Mouse (Mus musculus) inflammation-experienced regulatory T-cells, adult 6 months (primary cell): Measurements from ENCODE around the gene Ercc2. TPM values are rescaled to one million over a fixed set of nuclear protein-coding genes. Genes with fewer than 3 reads are reported as not detected.

Experiments used
- ATAC-seq: one replicate; pipeline ENCODE4 v1.8.0; 2017
- polyA plus RNA-seq, 3 experiments: library from polyadenylated mRNA; unstranded; fragments of 100-300 nt; shearing (Covaris generic); gene quantifications; one replicate each; pipeline ENCODE4 v1.2.1; 2017

The Ercc2 gene
- 10 to 100 TPM in 2 of 3 experiments, 1 to 10 TPM in 1; 7.8 to 10.9 (median 10.8) TPM for polyA plus RNA-seq

- peak; percentile 100 for ATAC-seq
Measured at GRCm38 (mm10) chr7:19381377-19382165, at the start of gene Ercc2. Gene Ercc2, plus strand, starts transcription at chr7:19382010.

DNA sequence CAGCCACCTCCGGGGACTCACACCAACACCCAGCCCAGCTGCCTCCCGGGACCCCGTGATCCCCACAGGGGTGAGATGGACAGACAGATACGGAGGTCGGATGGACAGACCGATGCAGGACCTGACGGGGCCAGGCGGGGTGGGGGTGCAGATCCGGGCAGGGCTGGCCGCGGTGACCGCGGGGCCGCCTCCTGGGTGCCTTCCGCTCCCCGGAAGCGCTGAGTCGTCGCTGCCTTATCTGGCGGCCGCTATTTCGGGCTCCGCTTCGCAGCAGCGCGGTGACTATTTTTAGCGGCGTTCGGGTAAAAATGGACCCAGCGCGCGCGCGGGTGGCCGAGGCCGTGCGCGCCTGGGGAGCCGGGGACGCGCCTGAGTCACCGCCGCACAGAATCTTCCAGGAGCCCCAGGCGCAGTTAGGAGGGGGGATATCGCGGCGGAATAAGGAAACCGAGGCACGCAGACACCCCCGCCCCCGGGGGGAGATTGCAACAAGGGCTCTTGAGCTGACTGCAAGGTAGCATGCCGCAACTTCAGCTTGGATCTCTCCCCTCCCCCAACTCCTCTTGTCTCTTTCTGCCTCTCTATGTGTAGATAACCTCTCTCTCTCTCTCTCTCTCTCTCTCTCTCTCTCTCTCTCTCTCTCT, 49.0 kb upstream of the Ercc2 start:
- peak; percentile 95 for ATAC-seq

DNA sequence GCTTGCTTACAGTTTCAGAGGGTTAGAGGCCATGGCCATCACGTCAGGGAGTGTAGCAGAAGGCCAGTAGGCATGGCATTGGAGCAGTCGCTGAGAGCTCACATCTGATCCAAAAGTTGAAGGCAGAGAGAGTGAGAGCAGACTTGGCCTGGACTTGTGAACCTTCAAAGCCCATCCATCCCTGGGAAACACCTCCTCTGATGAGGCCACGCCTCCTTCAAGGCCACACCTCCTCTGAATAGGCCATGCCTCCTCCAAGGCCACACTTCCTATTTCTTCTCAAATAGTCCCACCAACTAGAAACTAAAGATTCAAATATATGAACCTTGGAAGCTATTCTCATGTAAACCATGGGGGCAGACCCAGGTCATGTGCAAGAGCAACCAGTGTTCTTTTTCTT, 46.2 kb upstream of the Ercc2 start:
- ATAC-seq, result no peak

- no peak for ATAC-seq
Measured at GRCm38 (mm10) chr7:19337122-19337521, 44.7 kb upstream of the Ercc2 start.

GRCm38 (mm10) chr7:19338060-19338459, 43.8 kb upstream of the Ercc2 start:
- no peak for ATAC-seq

DNA sequence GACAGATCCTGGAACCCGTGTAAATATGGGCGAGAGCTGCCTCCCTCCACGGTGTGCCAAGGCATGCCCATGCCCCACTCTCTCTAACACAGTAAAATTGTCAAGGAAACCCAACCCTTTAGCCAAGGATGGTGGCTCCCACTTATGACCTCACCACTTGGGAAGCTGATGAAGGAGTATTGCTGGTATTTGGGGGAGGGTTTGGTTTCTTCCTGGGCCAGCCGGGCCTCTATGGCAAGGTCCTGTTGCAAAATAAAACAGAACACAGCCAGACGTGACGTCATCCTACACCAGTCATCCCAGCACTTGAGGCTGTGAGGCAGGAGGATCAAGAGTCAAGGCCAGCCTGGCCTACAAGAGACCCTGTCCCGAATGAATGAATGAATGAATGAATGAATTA, 43.2 kb upstream of the Ercc2 start:
- no peak for ATAC-seq

DNA sequence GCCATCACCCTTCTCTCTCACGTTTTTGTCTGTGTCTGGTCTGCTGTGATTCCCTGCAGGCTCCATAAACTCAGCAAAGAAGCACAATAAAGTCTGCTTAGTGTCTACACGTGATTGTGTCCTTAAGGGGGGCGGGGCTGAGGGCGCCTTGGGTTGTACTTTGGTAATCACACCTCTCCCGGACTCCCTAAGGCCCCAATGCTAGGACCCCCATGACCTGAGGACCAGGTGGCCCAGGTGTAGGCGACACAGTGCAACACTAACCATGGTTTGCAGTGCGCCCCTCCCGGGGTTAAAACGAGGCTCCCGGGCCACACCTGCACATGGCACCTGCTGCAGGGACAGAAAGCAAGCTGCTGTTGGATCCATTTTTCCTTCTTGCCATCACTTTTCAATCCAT, 40.6 kb upstream of the Ercc2 start:
- no peak for ATAC-seq

GRCm38 (mm10) chr7:19341761-19342409, 39.9 kb upstream of the Ercc2 start:
- ATAC-seq, result no peak

GRCm38 (mm10) chr7:19342481-19343027, 39.3 kb upstream of the Ercc2 start:
- ATAC-seq, result no peak

DNA sequence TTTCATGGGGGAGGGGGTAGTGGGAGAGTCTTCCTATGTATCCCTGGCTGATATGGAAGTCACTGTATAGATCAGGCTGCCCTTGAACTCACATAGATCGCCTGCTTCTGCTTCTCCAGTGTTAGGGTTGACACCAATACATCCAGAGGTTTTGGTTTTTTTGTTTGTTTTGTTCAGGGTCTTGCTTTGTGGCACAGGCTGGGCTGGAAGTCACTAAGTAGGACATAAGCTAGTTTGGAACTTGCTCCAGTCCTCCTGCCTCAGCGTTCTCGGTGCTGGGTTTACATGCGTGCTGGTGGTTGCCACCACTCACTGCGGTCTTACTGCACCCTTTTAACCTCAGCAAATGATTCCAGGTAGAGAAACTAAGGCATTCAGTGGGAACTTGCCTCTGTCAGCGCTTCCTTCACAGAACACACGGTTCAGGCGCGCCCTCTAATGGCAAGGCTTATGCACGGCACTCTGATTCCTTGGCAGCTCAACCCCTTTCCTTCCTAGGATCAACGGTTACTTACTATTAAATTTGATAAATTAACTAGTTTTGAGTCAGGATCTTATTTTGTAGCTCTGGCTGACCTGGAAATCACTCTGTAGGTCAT, 38.5 kb upstream of the Ercc2 start:
- peak; percentile 23 for ATAC-seq

DNA sequence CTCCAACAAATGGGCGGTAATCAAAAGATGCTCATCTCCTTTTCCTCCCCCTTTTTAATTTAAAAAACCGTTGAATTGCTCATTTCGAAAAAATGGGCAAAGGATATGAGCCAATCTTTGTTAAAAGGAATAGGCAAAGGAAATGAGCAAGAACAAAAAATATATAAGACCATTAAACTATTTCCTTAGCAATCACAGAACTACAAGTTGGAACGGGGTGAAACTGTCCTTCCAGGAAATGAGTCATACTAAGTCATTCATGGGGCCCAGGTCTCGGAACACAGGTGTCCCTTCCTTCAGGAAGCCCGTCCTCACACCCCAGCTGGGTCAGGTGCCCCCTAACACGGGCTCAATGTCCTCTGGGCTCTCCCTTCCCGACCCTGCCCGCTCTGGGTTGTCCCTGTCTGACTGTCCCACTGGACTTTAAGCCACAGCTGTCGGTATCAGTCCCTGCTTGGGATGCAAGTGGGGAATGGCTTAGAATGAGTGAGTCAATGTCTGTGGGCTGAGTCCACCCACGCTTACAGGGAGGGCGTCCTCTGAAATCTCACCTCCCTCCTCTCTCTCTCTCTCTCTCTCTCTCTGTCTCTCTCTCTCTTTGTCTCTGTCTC, 37.5 kb upstream of the Ercc2 start, which contains the start of gene Ercc1:
TSS of gene Ercc1 (plus strand) at position 542 of the 611 bp plus-strand sequence.
- peak; percentile 10 for ATAC-seq

DNA sequence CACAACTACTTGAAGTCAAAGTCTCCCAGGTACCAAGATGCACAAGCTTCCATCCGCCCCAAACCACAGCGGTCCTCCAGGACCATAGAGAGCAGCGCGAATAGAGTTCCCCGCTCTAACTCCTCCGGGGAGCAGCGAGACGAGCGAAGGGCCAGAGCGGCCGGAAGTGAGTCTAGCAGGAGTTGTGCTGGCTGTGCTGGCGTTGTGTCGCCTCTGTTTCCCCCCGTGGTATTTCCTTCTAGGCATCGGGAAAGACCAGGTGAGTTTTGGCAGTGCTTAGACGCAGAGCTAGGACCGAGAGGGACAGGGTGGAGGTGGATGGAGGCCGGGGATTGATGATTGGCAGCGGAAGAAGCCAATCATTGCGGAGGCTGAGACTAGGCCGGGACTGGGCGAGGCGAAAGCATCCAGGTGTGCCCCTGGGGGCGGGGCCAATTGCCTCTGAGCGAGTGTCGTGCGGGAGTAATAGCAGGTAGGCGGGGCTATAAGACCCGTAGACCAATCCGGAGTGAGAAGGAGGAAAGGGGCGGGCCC, 36.8 kb upstream of the Ercc2 start:
- peak; percentile 87 for ATAC-seq

DNA sequence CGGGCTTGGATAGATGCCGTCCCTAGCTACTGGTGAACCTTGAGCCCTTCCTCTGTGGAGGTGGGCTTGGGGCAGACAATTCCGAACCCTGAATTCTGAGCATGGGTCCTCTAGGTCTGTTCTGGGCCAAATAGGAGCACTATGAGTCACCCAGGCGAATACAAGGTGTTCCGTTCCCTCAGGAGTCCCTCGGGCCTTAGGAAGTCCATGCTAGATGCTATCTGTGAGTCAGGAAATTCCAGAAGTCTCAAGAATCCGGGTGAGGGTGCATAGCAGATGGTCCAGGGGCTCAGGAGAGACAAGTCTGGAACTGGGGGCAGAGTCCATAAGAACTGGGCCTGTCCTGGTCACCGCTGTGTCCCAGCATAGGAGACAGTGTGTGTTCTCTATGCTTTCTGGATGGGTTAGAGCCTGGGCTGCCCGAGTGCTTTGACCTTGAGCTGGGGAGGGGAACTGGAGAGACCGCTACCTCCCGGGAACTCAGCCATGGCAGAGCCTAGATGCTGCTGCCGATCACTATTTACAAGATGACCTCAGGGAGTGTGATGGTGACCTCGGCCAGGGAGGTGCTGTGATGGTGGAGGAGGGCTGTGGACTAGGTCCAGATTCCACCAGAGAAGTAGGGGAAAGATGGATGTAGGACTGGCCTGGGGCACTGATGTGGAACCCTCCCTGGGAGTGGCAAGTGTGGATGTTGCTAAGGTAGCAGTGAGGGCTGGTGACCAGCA, 32.5 kb upstream of the Ercc2 start:
- no peak for ATAC-seq

DNA sequence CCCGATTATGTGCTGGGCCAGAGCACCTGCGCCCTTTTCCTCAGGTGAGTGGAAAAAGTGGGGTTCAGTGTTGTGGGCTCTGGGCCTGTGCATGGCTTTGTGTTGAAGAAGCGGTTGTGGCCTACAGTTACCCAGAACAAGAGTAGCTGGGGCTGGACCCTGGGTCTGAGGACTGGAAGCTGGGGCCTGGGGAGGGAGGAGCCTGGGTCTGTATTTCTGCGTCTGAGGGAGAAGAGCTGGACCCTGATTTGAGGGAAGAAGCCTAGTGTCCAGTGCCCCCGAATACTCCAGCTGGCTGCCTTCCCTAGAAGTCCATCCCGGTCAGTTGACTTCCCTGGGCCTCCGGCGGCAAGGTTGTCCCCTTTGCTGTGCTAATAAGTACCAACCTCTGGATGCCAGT, 31.6 kb upstream of the Ercc2 start:
- ATAC-seq, result no peak

DNA sequence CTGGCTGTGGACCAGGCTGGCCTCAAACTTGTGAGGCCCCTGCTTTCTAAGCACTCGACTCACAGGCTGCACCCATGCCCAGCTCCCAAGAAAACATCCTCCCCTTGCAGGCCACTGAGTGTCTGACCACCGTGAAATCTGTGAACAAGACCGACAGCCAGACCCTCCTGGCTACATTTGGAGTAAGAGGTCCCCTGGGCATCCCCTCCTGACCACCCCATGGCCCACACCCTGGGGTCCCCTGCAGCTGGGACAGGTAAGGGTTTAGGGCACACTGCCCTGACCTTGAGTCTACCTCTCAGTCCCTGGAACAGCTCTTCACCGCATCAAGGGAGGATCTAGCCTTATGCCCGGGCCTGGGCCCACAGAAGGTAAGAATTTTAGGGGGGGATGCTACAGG, 26.8 kb upstream of the Ercc2 start:
- ATAC-seq, result no peak

DNA sequence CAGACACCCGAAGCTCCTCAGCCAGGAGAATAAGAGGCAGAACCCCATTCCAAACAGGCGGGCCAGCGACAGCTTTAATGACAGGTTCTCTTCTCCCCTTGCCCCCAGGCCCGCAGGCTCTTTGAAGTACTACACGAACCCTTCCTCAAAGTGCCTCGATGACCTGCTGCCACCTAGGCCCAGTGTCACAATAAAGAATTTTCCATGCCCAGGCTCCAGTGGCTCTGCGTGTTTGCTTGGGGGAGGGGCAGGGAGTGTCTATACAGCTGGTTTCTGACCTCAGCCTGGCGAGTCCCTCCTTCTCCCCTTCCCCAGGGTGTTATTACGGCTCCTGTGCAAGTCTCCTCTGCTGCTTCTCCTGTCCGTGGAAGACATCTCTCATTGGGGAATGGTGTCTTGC, 25.5 kb upstream of the Ercc2 start:
- no peak for ATAC-seq

DNA sequence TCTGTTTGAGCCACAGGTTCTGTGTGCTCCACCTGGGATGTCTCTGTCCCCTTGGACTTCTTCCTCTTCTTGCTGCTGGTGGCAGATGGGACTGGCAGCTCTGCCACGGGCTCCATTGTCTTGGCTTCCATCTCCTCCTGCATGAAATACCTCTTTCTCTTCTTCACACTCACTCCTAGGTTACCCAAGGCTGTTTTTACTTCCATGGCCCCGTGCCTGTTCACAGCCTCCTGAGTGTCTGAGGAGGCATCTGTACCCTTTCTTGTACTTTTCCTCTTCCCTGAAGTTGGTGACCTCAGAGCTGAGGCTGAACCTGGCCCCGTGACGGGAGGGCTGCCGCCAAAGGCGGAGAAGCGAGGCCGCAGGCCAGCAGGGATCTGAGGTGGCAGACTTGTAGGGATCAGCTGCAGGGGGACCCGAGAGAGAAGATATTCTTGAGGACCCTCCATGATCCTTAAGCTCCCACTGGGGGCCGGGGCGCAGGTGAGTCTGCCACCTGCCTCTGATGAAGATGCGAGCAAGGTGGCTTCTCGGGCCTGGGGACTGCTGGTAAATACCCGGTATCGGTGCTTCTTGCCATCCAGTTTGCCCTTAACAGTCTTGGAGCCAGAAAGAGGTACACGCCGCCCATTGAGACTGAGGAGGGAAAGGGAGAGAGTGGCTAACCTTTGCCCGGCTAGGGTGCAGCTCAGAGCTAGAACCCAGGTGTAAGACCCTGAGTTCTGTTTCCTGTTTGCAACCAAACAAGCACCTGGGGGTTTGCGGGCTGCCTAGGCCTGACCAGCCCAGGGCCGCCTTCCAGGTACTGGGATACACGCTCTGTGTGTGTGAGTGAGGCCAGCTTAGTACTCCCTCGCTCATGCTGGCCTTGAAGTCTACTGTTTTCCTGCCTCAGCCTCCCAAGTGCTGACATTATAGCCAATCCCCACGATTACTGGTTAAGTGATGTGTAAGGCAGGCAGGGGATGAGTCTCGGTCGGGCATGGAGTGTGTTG, 24.1 kb upstream of the Ercc2 start:
- ATAC-seq, result no peak

DNA sequence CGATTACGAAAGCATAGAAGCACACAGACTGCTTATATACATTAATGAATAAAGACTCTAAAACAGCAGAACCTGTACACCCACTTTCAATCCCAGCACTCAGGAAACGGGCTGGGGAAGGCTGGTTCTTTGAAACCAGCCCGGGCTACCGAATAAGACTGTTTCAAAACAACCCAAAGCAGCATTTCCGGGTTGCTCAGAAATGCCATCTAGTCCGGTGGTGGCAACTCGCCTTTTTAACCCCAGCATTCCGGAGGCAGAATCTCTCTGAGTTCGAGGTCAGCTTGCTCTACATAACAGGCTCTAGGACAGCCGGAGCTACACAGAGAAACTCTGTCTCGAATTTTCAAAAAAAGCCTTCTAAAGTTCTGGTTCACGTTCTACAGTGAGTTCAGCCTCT, 23.2 kb upstream of the Ercc2 start:
- ATAC-seq, result no peak

DNA sequence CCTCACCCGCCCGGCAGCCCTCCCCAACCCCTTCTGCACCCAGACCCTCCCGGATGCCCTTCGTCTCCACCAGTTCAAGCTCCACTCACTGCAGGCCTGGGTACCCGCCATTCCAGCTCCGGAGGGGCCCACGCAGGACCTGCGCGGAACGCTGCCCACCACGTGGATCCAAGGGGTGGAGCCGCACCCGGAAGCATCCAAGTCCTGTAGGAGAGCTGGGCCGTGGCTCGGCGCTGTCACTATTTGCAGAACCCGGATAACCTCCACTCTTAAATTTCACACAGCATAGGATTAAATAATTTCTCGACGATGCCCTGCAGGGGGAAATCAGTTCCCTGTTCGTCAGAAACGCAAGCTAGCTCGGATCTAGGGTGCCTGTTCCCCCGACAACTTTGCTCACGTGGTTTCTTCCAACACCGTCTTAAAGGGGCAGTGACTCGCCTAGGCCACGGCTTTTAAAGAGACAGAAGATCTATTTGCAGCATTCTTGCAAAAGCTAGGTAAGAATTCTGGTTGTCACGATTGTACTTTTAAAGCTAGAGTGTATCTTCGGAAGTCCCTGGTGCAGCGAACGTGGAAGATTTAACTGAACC, 22.4 kb upstream of the Ercc2 start, which contains the start of the genes Cd3eap and Ppp1r13l:
TSS of gene Cd3eap (minus strand) at position 185 of the 593 bp plus-strand sequence.
TSS of gene Ppp1r13l (plus strand) at position 451 of the 593 bp plus-strand sequence.
- peak; percentile 82 for ATAC-seq
